Mouse (Mus musculus): Measurements from ENCODE around the gene Dek. TPM values are rescaled to one million over a fixed set of nuclear protein-coding genes. Genes with fewer than 3 reads are reported as not detected.

Gene Dek
- polyA plus RNA-seq, 1 experiment from 2014 or later, result 132 TPM

GRCm38 (mm10) chr13:47071871-47072270 is 34.1 kb downstream of the Dek start:
- 94% methylated on average over 13 of the region's 13 CpGs for WGBS

GRCm38 (mm10) chr13:47070329-47071080 is 35.5 kb downstream of the Dek start:
- Histone ChIP-seq H3K27me3 (ENCODE audit: control insufficient read depth, insufficient read depth, low read length) (no peaks in the 10 kb centered on the region), H3K4me3 (ENCODE audit: control insufficient read depth in 1 of 2, insufficient read depth in 1 of 2, low read depth in 1 of 2, low read length in 2 of 2) (no peak overlapping the region), H3K9ac (ENCODE audit: low read length) (no peak overlapping the region), H3K27ac (replicated peaks in 1 of 2; ENCODE audit: control insufficient read depth in 1 of 2, insufficient read depth in 1 of 2, low read depth in 2 of 2, low read length in 2 of 2) (no peak overlapping the region), H3K9me3 (ENCODE audit: control insufficient read depth, low read length) (no peaks in the 10 kb centered on the region), H3K4me2 (ENCODE audit: low read length) (no peak overlapping the region), H3K4me1 (ENCODE audit: control insufficient read depth in 2 of 2, insufficient read depth in 2 of 2, low read length in 2 of 2) (no peaks in the 10 kb centered on the region), H3K36me3 (ENCODE audit: control insufficient read depth, insufficient read depth, low read length) (peaks cover 36% of the 10 kb centered on the region)
- no peak for ATAC-seq (ENCODE audit: insufficient number of reproducible peaks, insufficient read depth, low FRiP score, low read depth)
- 80% methylated on average over 15 of the region's 15 CpGs for WGBS

More at GRCm38 (mm10) chr13:47071871-47072270, 34.1 kb downstream of the Dek start:
- Histone ChIP-seq H3K9ac (ENCODE audit: low read length) (no peak overlapping the region), H3K9me3 (ENCODE audit: control insufficient read depth, low read length) (no peaks in the 10 kb centered on the region), H3K27ac (replicated peaks in 1 of 2; ENCODE audit: control insufficient read depth in 1 of 2, insufficient read depth in 1 of 2, low read depth in 2 of 2, low read length in 2 of 2) (no peak overlapping the region), H3K4me3 (ENCODE audit: control insufficient read depth in 1 of 2, insufficient read depth in 1 of 2, low read depth in 1 of 2, low read length in 2 of 2) (no peak overlapping the region), H3K4me1 (ENCODE audit: control insufficient read depth in 2 of 2, insufficient read depth in 2 of 2, low read length in 2 of 2) (no peaks in the 10 kb centered on the region; a peak in 1 of 4 replicates), H3K27me3 (ENCODE audit: control insufficient read depth, insufficient read depth, low read length) (no peaks in the 10 kb centered on the region), H3K4me2 (ENCODE audit: low read length) (no peak overlapping the region), H3K36me3 (ENCODE audit: control insufficient read depth, insufficient read depth, low read length) (peaks cover 33% of the 10 kb centered on the region)
- no peak for ATAC-seq (ENCODE audit: insufficient number of reproducible peaks, insufficient read depth, low FRiP score, low read depth)

DNA sequence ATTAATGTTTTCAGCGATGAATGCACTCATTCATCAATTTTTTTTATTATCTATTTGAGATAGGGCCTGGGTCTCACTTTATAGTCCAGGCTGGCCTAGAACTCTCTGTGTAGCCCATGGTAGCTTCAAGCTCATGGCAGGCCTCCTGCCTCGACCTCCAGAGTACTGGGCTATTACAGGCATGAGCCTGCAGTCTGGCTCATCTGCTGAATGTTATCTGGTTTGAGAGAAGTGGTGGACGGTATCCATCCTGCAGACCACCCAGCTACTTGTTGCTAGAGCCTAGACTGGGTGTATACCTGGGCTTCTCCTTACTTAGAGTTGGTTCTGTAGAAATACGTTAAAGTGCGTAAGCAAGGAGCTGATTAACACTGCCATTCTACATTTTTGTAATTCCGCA is 39.0 kb downstream of the Dek start:
- ATAC-seq (ENCODE audit: insufficient number of reproducible peaks, insufficient read depth, low FRiP score, low read depth), result no peak
- Histone ChIP-seq H3K9me3 (ENCODE audit: control insufficient read depth, low read length) (no peaks in the 10 kb centered on the region), H3K4me1 (ENCODE audit: control insufficient read depth in 2 of 2, insufficient read depth in 2 of 2, low read length in 2 of 2) (peaks cover 0 to 3% of the 10 kb centered on the region in 2 experiments; a peak in 1 of 4 replicates), H3K4me3 (ENCODE audit: control insufficient read depth in 1 of 2, insufficient read depth in 1 of 2, low read depth in 1 of 2, low read length in 2 of 2) (no peak overlapping the region), H3K4me2 (ENCODE audit: low read length) (no peak overlapping the region), H3K27ac (replicated peaks in 1 of 2; ENCODE audit: control insufficient read depth in 1 of 2, insufficient read depth in 1 of 2, low read depth in 2 of 2, low read length in 2 of 2) (no peak overlapping the region), H3K27me3 (ENCODE audit: control insufficient read depth, insufficient read depth, low read length) (no peaks in the 10 kb centered on the region), H3K9ac (ENCODE audit: low read length) (no peak overlapping the region), H3K36me3 (ENCODE audit: control insufficient read depth, insufficient read depth, low read length) (peaks cover 29% of the 10 kb centered on the region)
- 81% methylated on average over 6 of the region's 6 CpGs for WGBS

GRCm38 (mm10) chr13:47066516-47066915 is 39.5 kb downstream of the Dek start:
- no peak overlapping the region for H3K9ac ChIP-seq (ENCODE audit: low read length)
- no peak overlapping the region for H3K4me2 ChIP-seq (ENCODE audit: low read length)
- H3K27me3 ChIP-seq (ENCODE audit: control insufficient read depth, insufficient read depth, low read length), result no peaks in the 10 kb centered on the region
- no peak overlapping the region for H3K4me3 ChIP-seq (ENCODE audit: control insufficient read depth in 1 of 2, insufficient read depth in 1 of 2, low read depth in 1 of 2, low read length in 2 of 2)
- no peak for ATAC-seq (ENCODE audit: insufficient number of reproducible peaks, insufficient read depth, low FRiP score, low read depth)
- 92% methylated on average over 10 of the region's 10 CpGs for WGBS
- no peaks in the 10 kb centered on the region for H3K9me3 ChIP-seq (ENCODE audit: control insufficient read depth, low read length)
- no peak overlapping the region for H3K27ac ChIP-seq (replicated peaks in 1 of 2; ENCODE audit: control insufficient read depth in 1 of 2, insufficient read depth in 1 of 2, low read depth in 2 of 2, low read length in 2 of 2)
- peaks cover 25% of the 10 kb centered on the region; the same call in 1 of the 2 replicates for H3K36me3 ChIP-seq (ENCODE audit: control insufficient read depth, insufficient read depth, low read length)
- H3K4me1 ChIP-seq (ENCODE audit: control insufficient read depth in 2 of 2, insufficient read depth in 2 of 2, low read length in 2 of 2), result peaks cover 0 to 3% of the 10 kb centered on the region in 2 experiments; a peak in 1 of 4 replicates

GRCm38 (mm10) chr13:47063985-47064760 is 41.8 kb downstream of the Dek start:
- Histone ChIP-seq H3K27ac (replicated peaks in 1 of 2; ENCODE audit: control insufficient read depth in 1 of 2, insufficient read depth in 1 of 2, low read depth in 2 of 2, low read length in 2 of 2) (no peak overlapping the region), H3K9me3 (ENCODE audit: control insufficient read depth, low read length) (no peaks in the 10 kb centered on the region), H3K4me2 (ENCODE audit: low read length) (no peak overlapping the region), H3K4me1 (ENCODE audit: control insufficient read depth in 2 of 2, insufficient read depth in 2 of 2, low read length in 2 of 2) (peaks cover 0 to 3% of the 10 kb centered on the region in 2 experiments; a peak in 1 of 4 replicates), H3K27me3 (ENCODE audit: control insufficient read depth, insufficient read depth, low read length) (no peaks in the 10 kb centered on the region), H3K9ac (ENCODE audit: low read length) (no peak overlapping the region), H3K36me3 (ENCODE audit: control insufficient read depth, insufficient read depth, low read length) (peaks cover 31% of the 10 kb centered on the region; the same call in 1 of the 2 replicates), H3K4me3 (ENCODE audit: control insufficient read depth in 1 of 2, insufficient read depth in 1 of 2, low read depth in 1 of 2, low read length in 2 of 2) (no peak overlapping the region)
- 76% methylated on average over 15 of the region's 15 CpGs for WGBS
- ATAC-seq (ENCODE audit: insufficient number of reproducible peaks, insufficient read depth, low FRiP score, low read depth), result no peak

- Histone ChIP-seq H3K36me3 (ENCODE audit: control insufficient read depth, insufficient read depth, low read length) (peaks cover 26% of the 10 kb centered on the region; the same call in 1 of the 2 replicates), H3K4me2 (ENCODE audit: low read length) (no peak overlapping the region), H3K27ac (replicated peaks in 1 of 2; ENCODE audit: control insufficient read depth in 1 of 2, insufficient read depth in 1 of 2, low read depth in 2 of 2, low read length in 2 of 2) (no peak overlapping the region), H3K4me1 (ENCODE audit: control insufficient read depth in 2 of 2, insufficient read depth in 2 of 2, low read length in 2 of 2) (peaks cover 0 to 3% of the 10 kb centered on the region in 2 experiments; a peak in 1 of 4 replicates), H3K4me3 (ENCODE audit: control insufficient read depth in 1 of 2, insufficient read depth in 1 of 2, low read depth in 1 of 2, low read length in 2 of 2) (no peak overlapping the region), H3K9ac (ENCODE audit: low read length) (no peak overlapping the region), H3K27me3 (ENCODE audit: control insufficient read depth, insufficient read depth, low read length) (no peaks in the 10 kb centered on the region), H3K9me3 (ENCODE audit: control insufficient read depth, low read length) (no peaks in the 10 kb centered on the region)
- no peak for ATAC-seq (ENCODE audit: insufficient number of reproducible peaks, insufficient read depth, low FRiP score, low read depth)
- 94% methylated on average over 17 of the region's 17 CpGs for WGBS
These were observed 43.2 kb downstream of the Dek start for GRCm38 (mm10) chr13:47062756-47063155.

GRCm38 (mm10) chr13:47056781-47057180 is 49.2 kb downstream of the Dek start:
- H3K27ac ChIP-seq (replicated peaks in 1 of 2; ENCODE audit: control insufficient read depth in 1 of 2, insufficient read depth in 1 of 2, low read depth in 2 of 2, low read length in 2 of 2), result no peak overlapping the region
- 84% methylated on average over 5 of the region's 5 CpGs for WGBS
- no peaks in the 10 kb centered on the region for H3K27me3 ChIP-seq (ENCODE audit: control insufficient read depth, insufficient read depth, low read length)
- H3K4me2 ChIP-seq (ENCODE audit: low read length), result no peak overlapping the region
- H3K36me3 ChIP-seq (ENCODE audit: control insufficient read depth, insufficient read depth, low read length), result peaks cover 37% of the 10 kb centered on the region
- no peak overlapping the region for H3K9ac ChIP-seq (ENCODE audit: low read length)
- no peak overlapping the region for H3K4me3 ChIP-seq (ENCODE audit: control insufficient read depth in 1 of 2, insufficient read depth in 1 of 2, low read depth in 1 of 2, low read length in 2 of 2)
- no peaks in the 10 kb centered on the region for H3K4me1 ChIP-seq (ENCODE audit: control insufficient read depth in 2 of 2, insufficient read depth in 2 of 2, low read length in 2 of 2)
- no peaks in the 10 kb centered on the region for H3K9me3 ChIP-seq (ENCODE audit: control insufficient read depth, low read length)
- no peak for ATAC-seq (ENCODE audit: insufficient number of reproducible peaks, insufficient read depth, low FRiP score, low read depth)

All from heart, embryonic 14.5 days (tissue).